Mouse (Mus musculus) intestine, embryonic 15.5 days (tissue): Measurements from ENCODE around the gene Smok3c. TPM values are rescaled to one million over a fixed set of nuclear protein-coding genes. Genes with fewer than 3 reads are reported as not detected.

Experiments
- ATAC-seq: fragments of 200-750 bp; cut with Nextera tagmentation; 2 replicates; pipeline ENCODE4 v1.8.0; 2017; ENCODE audit warnings: moderate TSS enrichment, moderate library complexity
- H3K27ac ChIP-seq: fragments of 300-500 bp; sonication (generic); 2 replicates; pipeline ENCODE4 v1.5.1; 2015; ENCODE audit warnings: mild to moderate bottlenecking, inconsistent platforms
- H3K27me3 ChIP-seq: fragments of 300-500 bp; sonication (generic); replicated peaks from 2 replicates; pipeline ENCODE4 v1.6.1; 2015; ENCODE audit warnings: inconsistent platforms
- H3K36me3 ChIP-seq: fragments of 300-500 bp; sonication (generic); 2 replicates; pipeline ENCODE4 v1.6.1; 2015; ENCODE audit warnings: inconsistent platforms
- H3K4me1 ChIP-seq: fragments of 300-500 bp; sonication (generic); replicated peaks from 2 replicates; pipeline ENCODE4 v1.6.1; 2015; ENCODE audit warnings: inconsistent platforms
- H3K4me2 ChIP-seq: fragments of 300-500 bp; sonication (generic); replicated peaks from 2 replicates; pipeline ENCODE4 v1.6.1; 2015; ENCODE audit warnings: mild to moderate bottlenecking, inconsistent platforms
- H3K4me3 ChIP-seq: fragments of 300-500 bp; sonication (generic); replicated peaks from 2 replicates; pipeline ENCODE4 v1.5.1; 2015; ENCODE audit warnings: inconsistent platforms
- H3K9ac ChIP-seq: fragments of 300-500 bp; sonication (generic); 2 replicates; pipeline ENCODE4 v1.6.1; 2015; ENCODE audit warnings: inconsistent platforms
- H3K9me3 ChIP-seq: fragments of 300-500 bp; sonication (generic); 2 replicates; pipeline ENCODE4 v1.6.1; 2016; ENCODE audit warnings: inconsistent platforms
- WGBS: fragments of 180-500 bp; shearing (Covaris S2); methylation state at CpG from one replicate; pipeline ENCODE4 v1.1.7; 2015; 5-methylcytosine and 5-hydroxymethylcytosine counted together
- polyA plus RNA-seq: library from polyadenylated mRNA; unstranded; fragments of >200 nt; fragmentation: Nextera tagmentation; extraction: Ambion mirVana; gene quantifications from 2 replicates; pipeline ENCODE4 v1.2.1, GENCODE M21; 2015

Gene Smok3c
- polyA plus RNA-seq, 1 experiment from 2014 or later: not detected

DNA sequence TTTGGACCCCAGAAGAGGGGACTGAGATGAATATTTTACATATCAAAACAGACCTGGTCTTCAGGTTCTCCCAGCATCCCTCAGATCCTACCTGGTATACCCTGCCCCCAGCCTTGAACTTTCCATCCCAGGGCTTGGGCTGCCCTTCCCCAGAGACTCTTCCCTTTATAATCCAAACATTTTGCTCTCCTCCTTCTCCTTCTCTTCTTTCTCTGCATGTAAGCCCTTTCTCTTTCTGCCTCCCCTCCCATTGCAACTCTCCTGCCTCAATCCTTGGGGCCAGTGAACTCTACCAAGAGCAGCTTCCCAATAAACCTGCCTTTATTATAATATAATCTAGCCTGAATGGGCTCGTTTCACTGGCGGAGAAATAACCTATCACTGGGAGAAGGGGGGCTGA lies 30.9 kb downstream of the Smok3c start:
- H3K4me3 ChIP-seq: no peak overlapping the region
- H3K9me3 ChIP-seq: no peaks in the 10 kb centered on the region
- no peaks in the 10 kb centered on the region for H3K36me3 ChIP-seq
- H3K9ac ChIP-seq: no peak overlapping the region
- H3K27me3 ChIP-seq: no peaks in the 10 kb centered on the region
- no peak overlapping the region for H3K27ac ChIP-seq
- WGBS: 91% methylated on average over 2 of the region's 2 CpGs
- H3K4me2 ChIP-seq: no peak overlapping the region
- H3K4me1 ChIP-seq: no peaks in the 10 kb centered on the region
- no peak for ATAC-seq

- no peaks in the 10 kb centered on the region for H3K4me1 ChIP-seq
- H3K4me3 ChIP-seq: peak overlapping the region; percentile 98
- WGBS: 33% methylated on average over 2 of the region's 2 CpGs
- no peaks in the 10 kb centered on the region for H3K9me3 ChIP-seq
- ATAC-seq: no peak
- no peak overlapping the region for H3K9ac ChIP-seq
- no peak overlapping the region for H3K27ac ChIP-seq
- H3K4me2 ChIP-seq: peak overlapping the region; percentile 60
- no peaks in the 10 kb centered on the region for H3K27me3 ChIP-seq
- H3K36me3 ChIP-seq: no peaks in the 10 kb centered on the region
These were observed 31.5 kb downstream of the Smok3c start for GRCm38 (mm10) chr5:138084507-138084906.

DNA sequence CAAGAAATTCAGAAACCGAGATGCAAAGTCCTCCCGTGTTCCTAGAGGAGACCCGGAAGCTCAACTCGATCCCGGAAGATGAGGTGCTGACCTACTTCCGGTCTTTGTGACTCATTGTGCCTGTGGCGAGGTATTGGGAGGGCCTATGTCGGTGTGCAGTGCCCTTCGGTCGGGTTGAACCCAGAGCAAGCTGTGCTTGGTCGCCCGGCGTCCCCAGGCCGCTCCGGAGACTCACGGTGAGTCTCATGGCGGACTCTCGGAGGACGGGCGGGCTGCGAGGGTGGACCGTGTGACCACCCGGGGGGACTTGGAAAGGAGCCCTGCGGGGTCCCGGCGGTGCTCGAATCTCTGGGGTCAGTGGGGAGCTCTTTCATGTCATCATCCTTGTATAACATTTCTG lies 32.0 kb downstream of the Smok3c start, which contains the start of gene Zkscan1:
Gene Zkscan1, plus strand, starts transcription at position 89 of the 400 bp plus-strand sequence.
- H3K36me3 ChIP-seq: no peaks in the 10 kb centered on the region
- H3K9me3 ChIP-seq: no peaks in the 10 kb centered on the region
- H3K4me2 ChIP-seq: peak within 1 kb of the TSS; percentile 60
- H3K9ac ChIP-seq: peak within 1 kb of the TSS; percentile 97
- no peaks in the 10 kb centered on the region for H3K4me1 ChIP-seq
- peak; percentile 91 for ATAC-seq
- WGBS: under 1% methylated on average over 27 of the region's 27 CpGs
- no peaks in the 10 kb centered on the region for H3K27me3 ChIP-seq
- H3K4me3 ChIP-seq: peak within 1 kb of the TSS; percentile 98
- H3K27ac ChIP-seq: peak within 1 kb of the TSS; percentile 94

GRCm38 (mm10) chr5:138085421-138085911 lies 32.5 kb downstream of the Smok3c start:
- Histone ChIP-seq H3K4me2 (peak overlapping the region; percentile 60), H3K9me3 (no peaks in the 10 kb centered on the region), H3K36me3 (no peaks in the 10 kb centered on the region), H3K4me1 (no peaks in the 10 kb centered on the region), H3K27ac (peak overlapping the region; percentile 94), H3K4me3 (peak overlapping the region; percentile 98), H3K27me3 (no peaks in the 10 kb centered on the region), H3K9ac (peak overlapping the region; percentile 97)
- ATAC-seq: peak; percentile 8; the same call in 1 of the 2 replicates
- WGBS: under 1% methylated on average over 18 of the region's 18 CpGs

DNA sequence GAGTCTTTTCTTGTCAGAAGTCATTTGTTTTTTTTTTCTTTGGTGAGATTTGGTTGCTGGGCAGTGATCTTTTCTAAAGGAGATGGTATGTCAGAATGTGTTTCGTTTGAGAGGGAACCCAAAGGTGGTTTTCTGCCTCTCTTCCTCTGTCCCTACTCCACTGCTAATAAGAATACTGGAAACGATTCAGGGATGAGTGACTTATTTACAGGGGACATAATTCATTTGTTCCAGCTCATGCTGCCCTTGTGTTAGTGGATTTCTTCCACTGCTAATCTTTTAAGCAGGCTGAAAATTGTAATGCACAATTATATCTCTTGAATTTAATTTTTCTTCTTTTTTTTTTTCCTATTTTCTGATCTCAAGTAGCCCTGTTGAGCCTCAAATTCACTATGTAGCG lies 33.8 kb downstream of the Smok3c start:
- Histone ChIP-seq H3K4me1 (no peaks in the 10 kb centered on the region), H3K9me3 (no peaks in the 10 kb centered on the region), H3K4me2 (peak overlapping the region; percentile 60), H3K36me3 (no peaks in the 10 kb centered on the region), H3K27me3 (no peaks in the 10 kb centered on the region), H3K27ac (no peak overlapping the region), H3K4me3 (no peak overlapping the region), H3K9ac (no peak overlapping the region)
- WGBS: 66% methylated on average over 3 of the region's 3 CpGs
- no peak for ATAC-seq

DNA sequence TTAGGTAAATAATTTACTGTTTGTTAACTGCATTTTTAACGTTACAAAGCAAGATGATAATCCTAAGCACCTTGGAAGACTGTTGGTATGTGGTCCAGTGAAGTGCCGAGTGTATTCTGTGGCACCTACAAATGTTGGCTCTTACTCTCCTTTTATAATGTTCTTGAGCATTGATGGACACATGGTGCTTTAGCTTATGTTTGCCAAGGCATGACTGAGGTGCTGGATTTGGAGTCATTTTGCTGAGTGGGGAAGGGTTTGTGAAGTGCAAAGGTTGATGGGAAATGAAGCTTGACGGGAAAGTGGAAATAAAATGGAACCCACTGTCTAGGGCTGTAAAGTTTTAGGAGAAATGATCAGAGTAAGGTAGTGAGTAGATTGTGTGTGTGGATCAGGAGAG lies 35.4 kb downstream of the Smok3c start:
- Histone ChIP-seq H3K9ac (no peak overlapping the region), H3K9me3 (no peaks in the 10 kb centered on the region), H3K4me2 (peak overlapping the region; percentile 45; the same call in 1 of the 2 replicates), H3K27ac (peak overlapping the region; percentile 70; the same call in 1 of the 2 replicates), H3K36me3 (peaks cover 8% of the 10 kb centered on the region), H3K4me1 (no peaks in the 10 kb centered on the region), H3K4me3 (no peak overlapping the region), H3K27me3 (no peaks in the 10 kb centered on the region)
- ATAC-seq: peak; percentile 2; the same call in 1 of the 2 replicates
- WGBS: 58% methylated on average over 3 of the region's 3 CpGs

- Histone ChIP-seq H3K9me3 (no peaks in the 10 kb centered on the region), H3K4me3 (0 out of 2 replicates have a peak overlapping the region, but pooled peaks have one; percentile 2), H3K9ac (no peak overlapping the region), H3K36me3 (peaks cover 11% of the 10 kb centered on the region), H3K4me2 (peak overlapping the region; percentile 45), H3K27me3 (no peaks in the 10 kb centered on the region), H3K27ac (peak overlapping the region; percentile 70), H3K4me1 (no peaks in the 10 kb centered on the region)
- 56% methylated on average over 6 of the region's 6 CpGs for WGBS
- ATAC-seq: peak; percentile 88
These were observed 36.1 kb downstream of the Smok3c start for GRCm38 (mm10) chr5:138089108-138089551.

DNA sequence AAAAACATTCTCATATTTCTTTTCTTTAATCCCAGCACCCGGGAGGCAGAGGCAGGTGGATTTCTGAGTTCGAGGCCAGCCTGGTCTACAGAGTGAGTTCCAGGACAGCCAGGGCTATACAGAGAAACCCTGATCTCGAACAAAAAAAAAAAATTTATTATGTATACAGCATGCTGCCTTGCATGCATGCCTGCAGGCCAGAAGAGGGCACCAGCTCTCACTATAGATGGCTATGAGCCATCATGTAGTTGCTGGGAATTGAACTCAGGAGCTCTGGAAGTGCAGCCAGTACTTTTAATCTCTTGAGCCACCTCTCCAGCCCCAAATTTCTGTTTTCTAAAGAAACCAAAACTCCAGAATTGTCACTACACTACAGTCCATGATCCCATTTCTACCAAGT lies 37.3 kb downstream of the Smok3c start:
- no peak overlapping the region for H3K4me2 ChIP-seq

GRCm38 (mm10) chr5:138090737-138091136 lies 37.7 kb downstream of the Smok3c start:
- Histone ChIP-seq H3K36me3 (peaks cover 17% of the 10 kb centered on the region), H3K4me1 (no peaks in the 10 kb centered on the region), H3K4me3 (no peak overlapping the region), H3K9me3 (no peaks in the 10 kb centered on the region), H3K27ac (no peak overlapping the region), H3K9ac (no peak overlapping the region), H3K4me2 (no peak overlapping the region), H3K27me3 (no peaks in the 10 kb centered on the region)
- WGBS: 97% methylated on average over 5 of the region's 5 CpGs
- no peak for ATAC-seq

More for the DNA sequence above, 37.3 kb downstream of the Smok3c start:
- ATAC-seq: no peak
- Histone ChIP-seq H3K9ac (no peak overlapping the region), H3K4me3 (no peak overlapping the region), H3K9me3 (no peaks in the 10 kb centered on the region), H3K4me1 (no peaks in the 10 kb centered on the region), H3K27ac (no peak overlapping the region), H3K27me3 (no peaks in the 10 kb centered on the region), H3K36me3 (peaks cover 17% of the 10 kb centered on the region)
- WGBS: 69% methylated on average over 3 of the region's 3 CpGs

GRCm38 (mm10) chr5:138092771-138093170 lies 39.8 kb downstream of the Smok3c start:
- no peak overlapping the region for H3K27ac ChIP-seq
- no peaks in the 10 kb centered on the region for H3K9me3 ChIP-seq
- WGBS: 96% methylated on average over 4 of the region's 4 CpGs
- no peaks in the 10 kb centered on the region for H3K27me3 ChIP-seq
- H3K4me1 ChIP-seq: no peaks in the 10 kb centered on the region
- peaks cover 26% of the 10 kb centered on the region for H3K36me3 ChIP-seq
- H3K4me3 ChIP-seq: no peak overlapping the region
- no peak overlapping the region for H3K9ac ChIP-seq
- no peak for ATAC-seq
- no peak overlapping the region for H3K4me2 ChIP-seq

- H3K27me3 ChIP-seq: no peaks in the 10 kb centered on the region
- no peak overlapping the region for H3K27ac ChIP-seq
- no peak overlapping the region for H3K4me3 ChIP-seq
- H3K36me3 ChIP-seq: peaks cover 39% of the 10 kb centered on the region
- H3K9ac ChIP-seq: no peak overlapping the region
- H3K4me1 ChIP-seq: no peaks in the 10 kb centered on the region
- H3K4me2 ChIP-seq: no peak overlapping the region
- no peaks in the 10 kb centered on the region for H3K9me3 ChIP-seq
- ATAC-seq: no peak
- 95% methylated on average over 6 of the region's 6 CpGs for WGBS
These were observed 41.5 kb downstream of the Smok3c start for GRCm38 (mm10) chr5:138094474-138094873.

DNA sequence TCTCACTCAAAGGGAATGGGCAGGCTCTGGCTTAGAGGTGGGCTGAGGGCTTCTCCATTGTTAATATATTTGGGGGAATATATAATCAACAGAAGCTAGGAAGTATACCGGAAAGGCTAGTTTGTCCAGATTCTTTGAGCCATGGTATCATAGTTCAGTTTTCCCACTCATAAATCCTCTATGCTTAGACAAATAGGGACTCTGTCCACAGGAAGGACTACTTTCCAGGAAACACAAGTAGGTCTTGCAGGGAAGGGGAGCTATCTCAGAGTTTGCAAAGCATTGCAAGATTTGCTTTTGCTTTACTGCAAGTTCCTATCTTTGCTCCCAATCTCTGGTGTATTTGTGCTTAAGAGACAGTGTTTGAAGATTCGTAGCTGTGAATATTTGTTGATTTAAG lies 52.0 kb downstream of the Smok3c start:
- H3K4me2 ChIP-seq: no peak overlapping the region
- H3K9me3 ChIP-seq: no peaks in the 10 kb centered on the region
- peaks cover 26% of the 10 kb centered on the region for H3K36me3 ChIP-seq
- H3K4me3 ChIP-seq: no peak overlapping the region
- H3K4me1 ChIP-seq: 0 out of 2 replicates have a peak, but pooled peaks cover 3% of the 10 kb centered on the region
- ATAC-seq: peak; percentile 67
- no peaks in the 10 kb centered on the region for H3K27me3 ChIP-seq
- H3K9ac ChIP-seq: no peak overlapping the region
- 60% methylated on average over 2 of the region's 2 CpGs for WGBS
- H3K27ac ChIP-seq: no peak overlapping the region

GRCm38 (mm10) chr5:138107130-138107529 lies 54.1 kb downstream of the Smok3c start:
- H3K4me3 ChIP-seq: no peak overlapping the region
- H3K9ac ChIP-seq: no peak overlapping the region
- peaks cover 9% of the 10 kb centered on the region; the same call in 1 of the 2 replicates for H3K36me3 ChIP-seq
- H3K9me3 ChIP-seq: no peaks in the 10 kb centered on the region
- 0 out of 2 replicates have a peak, but pooled peaks cover 3% of the 10 kb centered on the region for H3K4me1 ChIP-seq
- no peak overlapping the region for H3K27ac ChIP-seq
- WGBS: 67% methylated on average over 3 of the region's 3 CpGs
- H3K4me2 ChIP-seq: no peak overlapping the region
- no peak for ATAC-seq
- H3K27me3 ChIP-seq: no peaks in the 10 kb centered on the region
